22 mouse cellular contexts compared by ENCODE assay signal in the genomic region with DNA sequence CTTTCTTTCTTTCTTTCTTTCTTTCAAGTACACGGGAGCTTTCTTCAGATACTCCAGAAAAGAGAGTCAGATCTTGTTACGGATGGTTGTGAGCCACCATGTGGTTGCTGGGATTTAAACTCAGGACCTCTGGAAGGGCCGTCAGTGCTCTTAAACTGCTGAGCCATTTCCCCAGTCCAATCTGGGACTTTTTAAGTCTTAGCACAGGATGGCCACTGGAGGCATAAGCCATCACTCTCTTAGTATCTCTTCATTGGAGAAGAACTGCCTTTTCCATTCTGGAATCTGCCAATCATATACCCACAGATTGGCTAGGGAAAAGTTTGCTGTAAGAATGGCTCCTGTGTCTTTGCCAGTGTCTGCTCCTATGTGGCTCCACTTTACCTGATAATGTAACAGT. TPM values are rescaled to one million over a fixed set of nuclear protein-coding genes. Genes with fewer than 3 reads are reported as not detected.
A peak's percentile ranks its signal among the peaks of the same experiment; 100 is the strongest.
DNase-seq lines count a peak whose midpoint lies in the region; ATAC-seq and TF ChIP-seq lines count a peak whose summit lies in the region.
"Had no signal": no experiment of that assay in that cellular context is flagged by ENCODE, and none has a peak within 500 bp of the region (broad histone marks: within the 10 kb centered on the region; RNA-seq: fewer than 3 reads in every experiment).

No protein-coding gene starts in this region.

- peaks cover 14% of the 10 kb centered on the region; the same call in 1 of the 2 replicates for H3K36me3 ChIP-seq in kidney, postnatal 0 days (ENCODE audit: insufficient read depth, low read length)
- peaks cover 9% of the 10 kb centered on the region for H3K36me3 ChIP-seq in midbrain, postnatal 0 days (ENCODE audit: insufficient read depth, low read length)
- peaks cover 15% of the 10 kb centered on the region for H3K36me3 ChIP-seq in midbrain, embryonic 11.5 days (ENCODE audit: control insufficient read depth, insufficient read depth, low read length)
- peaks cover 15% of the 10 kb centered on the region for H3K36me3 ChIP-seq in stomach, postnatal 0 days (ENCODE audit: control insufficient read depth, insufficient read depth, low read length)

- no peak overlapping the region for H3K4me3 ChIP-seq in kidney, postnatal 0 days (replicated peaks; ENCODE audit: low read depth, low read length)
- H3K4me3 ChIP-seq in midbrain, postnatal 0 days (ENCODE audit: low read depth, low read length) = no peak overlapping the region
- no peak overlapping the region for H3K4me3 ChIP-seq in midbrain, embryonic 11.5 days (ENCODE audit: low read depth, low read length)
- H3K4me3 ChIP-seq in stomach, postnatal 0 days (ENCODE audit: low read depth, low read length) = no peak overlapping the region
- H3K4me3 ChIP-seq: midbrain, embryonic 12.5 days had no signal

- DNase-seq in kidney, postnatal 0 days (ENCODE audit: low spot score) = peak; percentile 52
- no peak for DNase-seq in kidney, adult 18-20 months
- peak; percentile 38 for DNase-seq in midbrain, postnatal 0 days (ENCODE audit: low spot score)
- DNase-seq in midbrain, embryonic 11.5 days (ENCODE audit: low spot score, missing footprints) = no peak
- DNase-seq in MN1 (ENCODE audit: low spot score) = peak; percentile 64
- DNase-seq in stomach, postnatal 0 days (ENCODE audit: low spot score) = no peak
- DNase-seq in ovary, postnatal 14 days (ENCODE audit: low spot score) = no peak
- no peak for DNase-seq in adrenal gland, postnatal 4 days (ENCODE audit: low spot score in 2 of 2)
- DNase-seq: adrenal gland, postnatal 36 days; cerebellum, adult 11 months; right cerebral cortex, postnatal 25 days; thymus, postnatal 36 days had no signal

- TF ChIP-seq EP300 in stomach, postnatal 0 days (optimal IDR thresholded peaks at IDR 0.05) = no peak

- no peaks in the 10 kb centered on the region; the same call in 1 of the 2 replicates for H3K4me1 ChIP-seq in kidney, postnatal 0 days (replicated peaks; ENCODE audit: insufficient read depth, low read length)
- H3K4me1 ChIP-seq in midbrain, postnatal 0 days (ENCODE audit: insufficient read depth, low read length) = peaks cover 9% of the 10 kb centered on the region; the same call in 1 of the 2 replicates
- peaks cover 7% of the 10 kb centered on the region for H3K4me1 ChIP-seq in midbrain, embryonic 11.5 days (ENCODE audit: control insufficient read depth, insufficient read depth, low read length)
- no peaks in the 10 kb centered on the region; the same call in 1 of the 2 replicates for H3K4me1 ChIP-seq in stomach, postnatal 0 days (replicated peaks; ENCODE audit: control insufficient read depth, insufficient read depth)

- H3K9ac ChIP-seq in kidney, postnatal 0 days (ENCODE audit: low read depth, low read length) = no peak overlapping the region
- H3K9ac ChIP-seq in midbrain, postnatal 0 days (replicated peaks; ENCODE audit: low read length, poor library complexity, severe bottlenecking) = no peak overlapping the region
- no peak overlapping the region for H3K9ac ChIP-seq in midbrain, embryonic 11.5 days (ENCODE audit: low read length)
- no peak overlapping the region for H3K9ac ChIP-seq in stomach, postnatal 0 days (ENCODE audit: low read length)
- H3K9ac ChIP-seq: midbrain, embryonic 12.5 days had no signal

- no peaks in the 10 kb centered on the region for H3K9me3 ChIP-seq in kidney, postnatal 0 days (replicated peaks; ENCODE audit: low read length)
- no peaks in the 10 kb centered on the region for H3K9me3 ChIP-seq in midbrain, postnatal 0 days (ENCODE audit: low read length)
- H3K9me3 ChIP-seq in midbrain, embryonic 11.5 days (ENCODE audit: control insufficient read depth, low read length) = no peaks in the 10 kb centered on the region
- H3K9me3 ChIP-seq in stomach, postnatal 0 days (ENCODE audit: control insufficient read depth, low read length) = no peaks in the 10 kb centered on the region
- H3K9me3 ChIP-seq: midbrain, embryonic 12.5 days had no signal

- no peaks in the 10 kb centered on the region for H3K27me3 ChIP-seq in kidney, postnatal 0 days (ENCODE audit: insufficient read depth, low read length)
- no peaks in the 10 kb centered on the region for H3K27me3 ChIP-seq in midbrain, postnatal 0 days (ENCODE audit: insufficient read depth, low read length)
- H3K27me3 ChIP-seq in midbrain, embryonic 11.5 days (ENCODE audit: control insufficient read depth, insufficient read depth, low read length) = no peaks in the 10 kb centered on the region
- H3K27me3 ChIP-seq in stomach, postnatal 0 days (ENCODE audit: control insufficient read depth, insufficient read depth, low read length) = no peaks in the 10 kb centered on the region
- H3K27me3 ChIP-seq: midbrain, embryonic 12.5 days had no signal

- ATAC-seq in kidney, postnatal 0 days (replicated peaks; ENCODE audit: low FRiP score, low read depth) = no peak
- no peak for ATAC-seq in midbrain, postnatal 0 days (ENCODE audit: low FRiP score)
- no peak for ATAC-seq in midbrain, embryonic 11.5 days (ENCODE audit: low FRiP score)
- ATAC-seq in stomach, postnatal 0 days (ENCODE audit: low FRiP score, low TSS enrichment) = no peak
- ATAC-seq: activated CD4-positive, CD25-positive, alpha-beta regulatory T cell, adult 4 months; inflammation-experienced regulatory T-cells, adult 6 months had no signal

- peak; percentile 38; the same call in 1 of the 2 replicates for TF ChIP-seq CTCF in kidney, postnatal 0 days (IDR thresholded peaks at IDR 0.05; ENCODE audit: low read depth)
- peak; percentile 57 for TF ChIP-seq CTCF in midbrain, postnatal 0 days (IDR thresholded peaks at IDR 0.05)
- TF ChIP-seq CTCF in stomach, postnatal 0 days (IDR thresholded peaks at IDR 0.05; ENCODE audit: low read depth) = peak; percentile 41

- 32% methylated on average over 3 of the region's 3 CpGs for WGBS in kidney, postnatal 0 days
- 20% methylated on average over 3 of the region's 3 CpGs for WGBS in midbrain, postnatal 0 days
- WGBS in midbrain, embryonic 11.5 days = 55% methylated on average over 3 of the region's 3 CpGs
- 48% methylated on average over 3 of the region's 3 CpGs for WGBS in stomach, postnatal 0 days

- no peak overlapping the region for H3K27ac ChIP-seq in kidney, postnatal 0 days
- H3K27ac ChIP-seq in midbrain, postnatal 0 days (ENCODE audit: low read depth, low read length) = no peak overlapping the region
- no peak overlapping the region for H3K27ac ChIP-seq in midbrain, embryonic 11.5 days (ENCODE audit: low read depth, low read length)
- no peak overlapping the region for H3K27ac ChIP-seq in stomach, postnatal 0 days (replicated peaks)
- H3K27ac ChIP-seq: midbrain, embryonic 12.5 days had no signal

- H3K4me2 ChIP-seq in kidney, postnatal 0 days (ENCODE audit: low read length) = no peak overlapping the region
- H3K4me2 ChIP-seq in midbrain, postnatal 0 days (ENCODE audit: low read depth, low read length, poor library complexity, severe bottlenecking) = no peak overlapping the region
- H3K4me2 ChIP-seq in midbrain, embryonic 11.5 days = no peak overlapping the region
- H3K4me2 ChIP-seq in stomach, postnatal 0 days (replicated peaks; ENCODE audit: low read depth) = no peak overlapping the region
- H3K4me2 ChIP-seq: midbrain, embryonic 12.5 days had no signal

RNA-seq across cellular contexts. Expression of gene Cnot8, which starts 3.1 kb away (rescaled TPM):
- polyA plus RNA-seq in kidney, postnatal 0 days (2015; fragmentation: Nextera tagmentation; extraction: Ambion mirVana) = 69.9 and 74.8 TPM in 2 replicates
- 80.0 and 95.9 TPM in 2 replicates for total RNA-seq in midbrain, postnatal 0 days (2014; rRNA removed)
- polyA plus RNA-seq in midbrain, postnatal 0 days (2015; fragmentation: Nextera tagmentation; extraction: Ambion mirVana) = 88.7 and 89.2 TPM in 2 replicates
- polyA plus RNA-seq in midbrain, embryonic 11.5 days (2014; fragmentation: Nextera tagmentation; extraction: Ambion mirVana) = 110 and 113 TPM in 2 replicates
- polyA plus RNA-seq in stomach, postnatal 0 days (2015; fragmentation: Nextera tagmentation; extraction: Ambion mirVana) = 41.4 and 42.9 TPM in 2 replicates
- total RNA-seq in adrenal gland, postnatal 4 days (2021) = 10 to 100 TPM; 56.0 to 57.3 TPM

RNA-seq across cellular contexts. Expression of gene Gm12248, which starts 14.1 kb away (rescaled TPM):
- polyA plus RNA-seq in kidney, postnatal 0 days (2015; fragmentation: Nextera tagmentation; extraction: Ambion mirVana) = not detected in 2 replicates
- total RNA-seq in midbrain, postnatal 0 days (2014; rRNA removed) = not detected in 2 replicates
- not detected in 2 replicates for polyA plus RNA-seq in midbrain, postnatal 0 days (2015; fragmentation: Nextera tagmentation; extraction: Ambion mirVana)
- not detected in 2 replicates for polyA plus RNA-seq in midbrain, embryonic 11.5 days (2014; fragmentation: Nextera tagmentation; extraction: Ambion mirVana)
- not detected in 2 replicates for polyA plus RNA-seq in stomach, postnatal 0 days (2015; fragmentation: Nextera tagmentation; extraction: Ambion mirVana)
- total RNA-seq in adrenal gland, postnatal 4 days (2021) = under 1 TPM; 0.20 TPM
- total RNA-seq: hematopoietic stem cell, adult 5-6 weeks; layer of hippocampus, adult 8-10 months; left cerebral cortex, postnatal 10 days had no signal
- polyA plus RNA-seq: heart, embryonic 14.5 days; kidney, embryonic 16.5 days; limb, embryonic 14.5 days; lung, embryonic 16.5 days; midbrain, embryonic 12.5 days had no signal

Comparison
In these comparisons a context has a peak if more than half of its experiments do, and no peak if none do; other contexts are left out.
1. DNase-seq: peak in kidney, postnatal 0 days (single experiment), midbrain, postnatal 0 days (single experiment) and MN1 (single experiment); none in kidney, adult 18-20 months (single experiment), midbrain, embryonic 11.5 days (single experiment), stomach, postnatal 0 days (single experiment), ovary, postnatal 14 days (single experiment) and adrenal gland, postnatal 4 days (0 of 2).
2. Peak in every context shown above with its lines, with median percentiles within 50 percentile points of each other: CTCF ChIP-seq.